Mouse (Mus musculus): ENCODE measurements around the gene Cradd. TPM values are rescaled to one million over a fixed set of nuclear protein-coding genes. Genes with fewer than 3 reads are reported as not detected.
A peak's percentile ranks its signal among the peaks of the same experiment; 100 is the strongest.

Cradd gene
- polyA plus RNA-seq, 1 experiment from 2014 or later, result 8.7 TPM

DNA sequence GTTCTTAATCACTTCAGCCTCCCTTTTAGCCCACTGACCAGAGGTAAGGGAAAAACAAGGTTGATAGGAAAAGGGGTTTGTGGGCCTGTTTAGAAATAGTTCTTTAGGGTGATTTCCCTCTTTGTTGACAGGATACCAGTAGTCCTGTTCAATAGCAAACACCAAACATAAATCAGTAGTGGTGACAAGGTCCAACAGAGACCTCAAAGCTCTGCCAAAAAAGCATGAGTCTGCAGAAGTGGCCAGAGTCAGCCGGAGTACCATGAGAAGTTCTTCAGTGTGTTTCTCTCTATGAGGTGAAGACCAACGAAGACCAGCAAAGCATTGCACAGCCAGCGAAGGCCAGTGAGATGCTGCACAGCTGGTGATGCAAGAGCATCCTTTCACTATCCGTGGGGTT is 16.7 kb upstream of the Cradd start:
- H3K27ac ChIP-seq (ENCODE audit: low read depth, low read length), result no peak overlapping the region
- no peaks in the 10 kb centered on the region for H3K27me3 ChIP-seq (replicated peaks; ENCODE audit: control insufficient read depth, insufficient read depth, low read length)
- WGBS, result 89% methylated on average over 4 of the region's 4 CpGs
- no peak overlapping the region for H3K4me3 ChIP-seq (ENCODE audit: low read length)
- H3K4me1 ChIP-seq (ENCODE audit: control insufficient read depth, insufficient read depth, low read depth, low read length), result peaks cover 5% of the 10 kb centered on the region
- no peaks in the 10 kb centered on the region for H3K36me3 ChIP-seq (ENCODE audit: control insufficient read depth, insufficient read depth, low read length)
- no peak overlapping the region for H3K4me2 ChIP-seq (ENCODE audit: low read length)
- H3K9me3 ChIP-seq (ENCODE audit: control insufficient read depth, low read length), result no peaks in the 10 kb centered on the region
- H3K9ac ChIP-seq (ENCODE audit: low read depth, low read length), result no peak overlapping the region
- no peak for ATAC-seq

DNA sequence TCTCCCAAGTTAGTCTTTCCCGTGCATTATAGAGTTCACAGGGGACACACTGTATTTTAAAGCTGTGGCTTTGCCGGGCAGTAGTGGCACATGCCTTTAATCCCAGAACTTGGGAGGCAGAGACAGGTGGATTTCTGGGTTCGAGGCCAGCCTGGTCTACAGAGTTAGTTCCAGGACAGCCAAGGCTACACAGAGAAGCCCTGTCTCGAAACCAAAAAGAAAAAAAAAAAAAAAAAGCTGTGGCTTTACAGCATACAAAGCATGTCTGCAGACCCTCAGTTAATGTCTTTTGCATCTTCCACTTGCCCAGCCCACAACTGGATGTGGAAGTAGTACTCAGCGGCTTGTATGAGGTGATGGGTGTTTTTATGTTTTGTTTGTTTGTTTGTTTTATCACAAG is 13.7 kb upstream of the Cradd start:
- Histone ChIP-seq H3K4me2 (ENCODE audit: low read length) (no peak overlapping the region), H3K9me3 (ENCODE audit: control insufficient read depth, low read length) (no peaks in the 10 kb centered on the region), H3K9ac (ENCODE audit: low read depth, low read length) (no peak overlapping the region), H3K4me1 (ENCODE audit: control insufficient read depth, insufficient read depth, low read depth, low read length) (peaks cover 5% of the 10 kb centered on the region), H3K27me3 (replicated peaks; ENCODE audit: control insufficient read depth, insufficient read depth, low read length) (no peaks in the 10 kb centered on the region), H3K4me3 (ENCODE audit: low read length) (no peak overlapping the region), H3K36me3 (ENCODE audit: control insufficient read depth, insufficient read depth, low read length) (no peaks in the 10 kb centered on the region), H3K27ac (ENCODE audit: low read depth, low read length) (no peak overlapping the region)
- no peak for ATAC-seq
- 73% methylated on average over 5 of the region's 5 CpGs for WGBS

DNA sequence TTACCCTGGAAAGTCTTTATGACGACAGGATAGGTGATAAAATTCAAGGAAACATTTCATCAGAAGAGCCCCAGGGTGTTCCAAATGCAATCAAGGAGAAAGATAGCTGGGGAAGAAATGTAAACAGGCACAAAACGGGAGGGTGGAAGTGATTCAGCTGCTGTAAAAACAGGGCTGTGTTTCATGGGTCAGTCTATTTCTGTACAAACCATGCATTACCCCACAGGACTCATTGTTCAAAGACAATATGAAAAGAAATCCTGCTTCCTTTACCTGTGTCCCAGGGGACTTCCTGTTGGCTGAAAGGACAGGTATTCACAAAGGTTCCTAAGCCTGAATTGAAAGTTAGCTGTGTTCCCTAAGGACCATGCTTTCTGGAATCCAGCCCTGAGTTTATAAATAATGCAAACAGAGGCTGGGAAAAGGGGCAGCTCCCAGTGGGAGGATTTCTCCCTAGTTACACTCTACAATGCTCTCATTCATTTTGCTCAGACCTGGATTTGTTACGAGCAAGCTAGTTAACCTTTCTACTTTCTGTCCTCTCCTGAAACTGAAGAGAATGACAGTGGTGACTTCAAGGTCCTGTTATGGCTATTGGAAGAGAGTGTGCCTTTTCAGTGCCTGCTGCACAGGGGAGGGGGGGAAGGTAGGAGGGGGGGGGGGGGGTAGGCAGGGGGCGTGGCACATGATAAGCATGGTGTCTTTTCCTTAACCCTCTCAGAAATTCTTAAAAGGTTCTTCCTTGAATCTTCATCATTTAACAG is 13.0 kb upstream of the Cradd start:
- no peak overlapping the region for H3K9ac ChIP-seq (ENCODE audit: low read depth, low read length)
- H3K4me3 ChIP-seq (ENCODE audit: low read length), result no peak overlapping the region
- peak; percentile 64; the same call in 1 of the 2 replicates for ATAC-seq
- H3K4me2 ChIP-seq (ENCODE audit: low read length), result no peak overlapping the region; the same call in 1 of the 2 replicates
- H3K4me1 ChIP-seq (ENCODE audit: control insufficient read depth, insufficient read depth, low read depth, low read length), result peaks cover 5% of the 10 kb centered on the region
- WGBS, result 15% methylated on average over 4 of the region's 4 CpGs
- no peaks in the 10 kb centered on the region for H3K27me3 ChIP-seq (replicated peaks; ENCODE audit: control insufficient read depth, insufficient read depth, low read length)
- H3K27ac ChIP-seq (ENCODE audit: low read depth, low read length), result peak overlapping the region; percentile 4; the same call in 1 of the 2 replicates
- H3K9me3 ChIP-seq (ENCODE audit: control insufficient read depth, low read length), result no peaks in the 10 kb centered on the region
- H3K36me3 ChIP-seq (ENCODE audit: control insufficient read depth, insufficient read depth, low read length), result no peaks in the 10 kb centered on the region

DNA sequence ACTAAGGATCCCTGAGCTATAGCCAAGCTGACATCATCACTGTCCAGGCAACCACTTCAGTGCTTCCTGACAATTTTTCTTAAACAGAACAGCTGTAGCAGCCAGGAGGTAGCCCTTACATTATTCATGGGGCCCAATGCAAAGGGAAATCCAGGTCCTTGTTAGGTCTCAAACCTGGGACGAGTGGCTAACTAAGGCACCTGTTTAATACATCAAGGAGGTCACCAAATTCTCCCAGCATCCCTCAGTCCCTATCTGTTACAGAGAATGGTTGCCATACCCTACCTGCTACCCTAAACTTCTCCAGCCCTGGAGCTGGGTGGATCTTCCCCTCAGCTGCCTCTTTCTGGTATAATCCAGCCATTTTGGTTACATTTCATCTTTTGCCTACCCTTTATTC is 10.9 kb upstream of the Cradd start:
- H3K36me3 ChIP-seq (ENCODE audit: control insufficient read depth, insufficient read depth, low read length), result no peaks in the 10 kb centered on the region
- no peak overlapping the region for H3K27ac ChIP-seq (ENCODE audit: low read depth, low read length)
- H3K27me3 ChIP-seq (replicated peaks; ENCODE audit: control insufficient read depth, insufficient read depth, low read length), result no peaks in the 10 kb centered on the region
- no peak overlapping the region for H3K4me2 ChIP-seq (ENCODE audit: low read length)
- no peak overlapping the region for H3K4me3 ChIP-seq (ENCODE audit: low read length)
- peaks cover 5% of the 10 kb centered on the region for H3K4me1 ChIP-seq (ENCODE audit: control insufficient read depth, insufficient read depth, low read depth, low read length)
- WGBS, result 82% methylated on average over 1 of the region's 1 CpGs
- H3K9me3 ChIP-seq (ENCODE audit: control insufficient read depth, low read length), result no peaks in the 10 kb centered on the region
- ATAC-seq, result no peak
- no peak overlapping the region for H3K9ac ChIP-seq (ENCODE audit: low read depth, low read length)

DNA sequence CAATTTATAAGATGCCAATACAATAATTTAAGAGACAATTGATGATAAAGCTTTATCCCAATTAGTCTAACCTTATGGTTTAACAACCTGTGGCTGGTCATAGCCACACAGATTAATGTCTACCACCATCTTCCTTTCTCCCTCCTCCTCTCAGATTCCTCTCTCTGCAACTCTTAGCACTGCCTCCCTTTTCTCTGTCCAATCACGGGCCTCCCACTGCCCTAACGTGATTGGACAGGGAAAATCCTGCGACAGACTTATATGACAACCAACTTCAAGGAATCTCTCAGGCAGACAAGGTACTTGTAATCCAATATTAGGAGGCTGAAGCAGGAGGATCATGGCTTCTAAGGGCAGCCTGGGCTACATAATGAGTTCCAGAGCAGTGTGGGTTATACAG is 8.7 kb upstream of the Cradd start:
- Histone ChIP-seq H3K4me3 (ENCODE audit: low read length) (no peak overlapping the region), H3K9me3 (ENCODE audit: control insufficient read depth, low read length) (no peaks in the 10 kb centered on the region), H3K27ac (ENCODE audit: low read depth, low read length) (no peak overlapping the region), H3K27me3 (replicated peaks; ENCODE audit: control insufficient read depth, insufficient read depth, low read length) (no peaks in the 10 kb centered on the region), H3K36me3 (ENCODE audit: control insufficient read depth, insufficient read depth, low read length) (no peaks in the 10 kb centered on the region), H3K4me2 (ENCODE audit: low read length) (no peak overlapping the region), H3K4me1 (ENCODE audit: control insufficient read depth, insufficient read depth, low read depth, low read length) (peaks cover 5% of the 10 kb centered on the region), H3K9ac (ENCODE audit: low read depth, low read length) (no peak overlapping the region)
- WGBS, result 87% methylated on average over 3 of the region's 3 CpGs
- ATAC-seq, result no peak

DNA sequence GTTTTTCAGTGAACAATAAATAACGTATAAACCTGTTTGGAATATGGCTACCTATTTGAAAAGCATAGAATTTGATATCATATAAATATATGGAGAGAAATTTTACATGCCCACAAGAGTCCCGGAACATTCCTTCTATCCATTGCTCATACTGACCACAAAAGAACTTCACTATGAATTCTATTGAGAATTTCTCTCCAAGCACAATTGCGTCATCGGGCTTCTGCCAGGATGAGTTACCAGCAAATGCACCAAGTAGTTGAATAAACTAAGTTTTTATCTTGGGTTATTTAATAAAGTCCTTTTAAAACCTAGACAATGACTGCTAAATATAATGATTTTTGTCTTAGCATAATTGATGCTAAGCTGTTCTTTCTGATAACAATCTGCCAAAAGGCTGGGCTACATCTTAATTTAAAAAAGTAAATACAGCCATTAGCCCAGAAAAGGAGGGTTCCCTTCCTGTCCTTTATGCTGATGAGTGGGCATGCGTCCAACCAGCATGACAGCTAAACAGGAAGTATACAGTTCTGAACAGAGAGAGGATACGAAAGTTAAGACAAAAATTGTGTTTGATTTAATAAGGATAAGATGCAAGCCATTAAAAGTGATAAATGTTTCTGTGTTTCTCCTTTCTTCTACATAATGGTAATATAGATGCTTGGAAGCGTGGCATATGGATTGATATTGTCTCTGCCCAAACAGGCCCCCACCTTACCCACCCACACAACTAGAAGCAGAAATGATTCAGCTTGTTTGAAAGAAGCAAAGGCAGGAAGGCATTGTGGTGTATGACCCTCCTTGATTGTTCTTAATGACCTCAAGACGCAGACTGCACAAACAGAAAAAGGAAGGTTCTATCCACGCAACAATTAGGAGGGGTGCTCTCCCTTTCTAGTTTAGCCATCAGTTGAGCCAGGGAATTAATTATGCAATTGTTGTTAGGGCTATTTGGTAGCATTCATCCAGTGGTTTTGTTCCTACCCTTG is 6.7 kb upstream of the Cradd start:
- WGBS, result 63% methylated on average over 9 of the region's 9 CpGs
- Histone ChIP-seq H3K36me3 (ENCODE audit: control insufficient read depth, insufficient read depth, low read length) (no peaks in the 10 kb centered on the region), H3K4me1 (ENCODE audit: control insufficient read depth, insufficient read depth, low read depth, low read length) (no peaks in the 10 kb centered on the region), H3K9ac (ENCODE audit: low read depth, low read length) (no peak overlapping the region), H3K9me3 (ENCODE audit: control insufficient read depth, low read length) (peaks cover 2% of the 10 kb centered on the region; the same call in 1 of the 2 replicates), H3K27ac (ENCODE audit: low read depth, low read length) (no peak overlapping the region), H3K4me2 (ENCODE audit: low read length) (no peak overlapping the region), H3K27me3 (replicated peaks; ENCODE audit: control insufficient read depth, insufficient read depth, low read length) (no peaks in the 10 kb centered on the region), H3K4me3 (ENCODE audit: low read length) (no peak overlapping the region)
- no peak for ATAC-seq

DNA sequence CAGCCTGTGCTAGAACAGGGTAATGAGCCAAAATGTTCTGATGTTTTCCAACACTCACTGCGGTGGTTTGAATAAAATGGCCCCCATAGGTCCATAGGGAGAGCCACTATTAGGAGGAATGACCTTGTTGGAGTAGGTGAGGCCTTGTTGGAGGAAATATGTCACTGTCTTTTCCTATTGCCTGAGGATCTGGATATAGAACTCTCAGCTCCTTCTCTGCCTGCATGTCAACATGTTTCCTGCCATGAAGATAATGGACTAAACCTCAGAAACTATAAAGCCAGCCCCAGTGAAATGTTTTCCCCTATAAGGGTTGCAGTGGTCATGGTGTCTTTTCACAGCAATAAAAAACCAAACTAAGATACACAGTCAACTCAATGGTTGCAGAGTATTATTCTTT is 6.0 kb upstream of the Cradd start:
- no peaks in the 10 kb centered on the region for H3K4me1 ChIP-seq (ENCODE audit: control insufficient read depth, insufficient read depth, low read depth, low read length)
- H3K27me3 ChIP-seq (replicated peaks; ENCODE audit: control insufficient read depth, insufficient read depth, low read length), result no peaks in the 10 kb centered on the region
- no peak overlapping the region for H3K27ac ChIP-seq (ENCODE audit: low read depth, low read length)
- no peak overlapping the region for H3K9ac ChIP-seq (ENCODE audit: low read depth, low read length)
- H3K36me3 ChIP-seq (ENCODE audit: control insufficient read depth, insufficient read depth, low read length), result no peaks in the 10 kb centered on the region
- 95% methylated on average over 1 of the region's 1 CpGs for WGBS
- no peak for ATAC-seq
- H3K4me2 ChIP-seq (ENCODE audit: low read length), result no peak overlapping the region
- no peak overlapping the region for H3K4me3 ChIP-seq (ENCODE audit: low read length)
- H3K9me3 ChIP-seq (ENCODE audit: control insufficient read depth, low read length), result peaks cover 2% of the 10 kb centered on the region; the same call in 1 of the 2 replicates

DNA sequence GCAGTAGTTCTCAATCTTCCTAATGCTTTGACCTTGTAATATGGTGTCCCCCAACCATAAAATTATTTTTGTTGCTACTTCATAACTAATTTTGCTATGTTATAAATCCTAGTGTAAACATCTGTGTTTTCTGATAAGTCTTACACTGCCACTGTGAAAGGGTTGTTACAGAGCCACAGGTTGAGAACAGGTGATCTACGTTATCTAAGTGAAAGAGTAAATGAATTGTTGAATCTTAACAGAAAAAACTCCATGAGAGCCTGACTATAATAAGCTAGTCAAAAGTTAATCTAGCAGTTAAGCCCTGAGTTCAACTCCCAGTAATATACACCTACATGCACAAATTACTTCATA is 322 bp upstream of the Cradd start:
- Histone ChIP-seq H3K9me3 (ENCODE audit: control insufficient read depth, low read length) (peaks cover 2% of the 10 kb centered on the region; the same call in 1 of the 2 replicates), H3K27ac (ENCODE audit: low read depth, low read length) (no peak overlapping the region), H3K4me3 (ENCODE audit: low read length) (no peak overlapping the region), H3K36me3 (ENCODE audit: control insufficient read depth, insufficient read depth, low read length) (no peaks in the 10 kb centered on the region), H3K27me3 (replicated peaks; ENCODE audit: control insufficient read depth, insufficient read depth, low read length) (no peaks in the 10 kb centered on the region), H3K9ac (ENCODE audit: low read depth, low read length) (no peak overlapping the region), H3K4me1 (ENCODE audit: control insufficient read depth, insufficient read depth, low read depth, low read length) (peaks cover 11% of the 10 kb centered on the region), H3K4me2 (ENCODE audit: low read length) (no peak overlapping the region)
- 35% methylated on average over 1 of the region's 1 CpGs for WGBS
- peak; percentile 41 for ATAC-seq
